Mouse (Mus musculus): Measurements from ENCODE around the gene Celsr3.

Celsr3 gene

GRCm38 (mm10) chr9:108806379-108806778 lies 19.7 kb upstream of the Celsr3 start:
- in situ Hi-C loops (cut with MboI; ENCODE audit: unreplicated experiment in 2 of 2): loop anchor here (5.0 kb wide), 2 partner anchors 49 to 134 kb away; no protein-coding TSS in a partner anchor

- in situ Hi-C loops (cut with MboI; ENCODE audit: unreplicated experiment in 2 of 2): loop anchor here (5.0 kb wide), 2 partner anchors 50 to 135 kb away; no protein-coding TSS in a partner anchor
These were observed 19.3 kb upstream of the Celsr3 start for GRCm38 (mm10) chr9:108806831-108807230.

DNA sequence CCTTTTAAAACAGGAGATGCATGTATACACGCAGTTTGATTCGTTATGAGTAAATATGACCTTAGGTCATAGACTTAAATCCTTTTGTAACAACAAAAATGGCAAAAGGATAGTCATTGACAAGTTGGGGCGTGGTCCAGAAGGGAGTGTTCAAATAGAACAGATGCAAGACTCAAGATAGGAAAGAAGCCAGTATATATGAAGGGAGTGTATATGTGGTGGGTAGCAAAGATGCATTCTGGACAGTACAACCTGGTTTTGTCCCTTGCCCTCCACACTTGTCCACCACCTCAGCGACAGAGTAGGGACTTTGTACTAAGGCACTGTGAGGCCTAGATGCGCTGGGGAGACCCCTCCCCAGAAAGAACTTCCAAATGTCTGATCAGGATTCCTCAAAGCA lies 18.4 kb upstream of the Celsr3 start:
- in situ Hi-C loops (cut with MboI; ENCODE audit: unreplicated experiment in 2 of 2): loop anchor here (5.0 kb wide), 2 partner anchors 50 to 135 kb away; no protein-coding TSS in a partner anchor

DNA sequence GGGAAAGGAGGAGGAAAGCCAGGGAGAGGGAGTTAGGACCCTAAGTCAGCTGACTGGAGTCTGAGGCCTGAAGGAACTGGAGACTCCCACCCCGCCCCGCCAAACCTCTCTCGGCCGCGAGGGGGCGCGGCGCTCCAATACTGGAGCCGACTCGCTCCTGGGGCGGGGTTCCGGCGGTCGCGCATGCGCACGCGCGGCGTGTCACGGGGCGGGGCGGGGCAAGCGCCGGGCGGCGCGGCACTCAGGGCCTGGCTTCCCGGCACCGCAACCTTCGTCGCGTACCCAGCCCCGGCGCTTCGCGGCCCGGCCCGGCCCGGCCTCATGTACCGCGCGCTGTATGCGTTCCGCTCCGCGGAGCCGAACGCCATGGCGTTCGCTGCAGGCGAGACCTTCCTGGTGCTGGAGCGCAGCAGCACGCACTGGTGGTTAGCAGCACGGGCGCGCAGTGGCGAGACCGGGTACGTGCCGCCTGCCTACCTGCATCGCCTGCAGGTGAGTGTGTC lies 17.9 kb upstream of the Celsr3 start, which contains the start of gene Nckipsd:
Gene Nckipsd, plus strand, starts transcription at position 206 of the 503 bp plus-strand sequence.
- in situ Hi-C loops (cut with MboI; ENCODE audit: unreplicated experiment in 2 of 2): loop anchor here (5.0 kb wide), 2 partner anchors 51 to 136 kb away; no protein-coding TSS in a partner anchor

DNA sequence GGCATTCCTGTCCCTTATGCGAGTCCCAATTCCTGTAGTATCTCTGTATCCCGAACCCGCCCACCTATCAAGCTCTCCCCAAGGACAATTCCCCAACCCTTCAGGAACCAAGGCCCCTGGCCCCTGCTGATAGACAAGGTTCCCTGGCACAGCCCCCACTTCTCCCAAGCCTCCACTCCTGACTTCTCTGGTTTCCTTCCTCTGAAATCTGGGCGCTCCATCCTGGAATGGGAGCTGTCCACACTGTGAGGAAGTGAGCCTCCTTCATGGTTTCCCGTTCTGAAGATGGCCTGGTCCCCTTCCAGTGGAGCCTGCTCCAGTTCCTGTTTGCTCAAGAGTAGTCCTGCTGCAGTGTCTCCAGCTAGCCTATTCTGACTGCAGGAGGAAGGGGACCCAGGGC lies 16.9 kb upstream of the Celsr3 start:
- in situ Hi-C loops (cut with MboI; ENCODE audit: unreplicated experiment in 2 of 2): loop anchor here (5.0 kb wide), 2 partner anchors 52 to 137 kb away; no protein-coding TSS in a partner anchor

DNA sequence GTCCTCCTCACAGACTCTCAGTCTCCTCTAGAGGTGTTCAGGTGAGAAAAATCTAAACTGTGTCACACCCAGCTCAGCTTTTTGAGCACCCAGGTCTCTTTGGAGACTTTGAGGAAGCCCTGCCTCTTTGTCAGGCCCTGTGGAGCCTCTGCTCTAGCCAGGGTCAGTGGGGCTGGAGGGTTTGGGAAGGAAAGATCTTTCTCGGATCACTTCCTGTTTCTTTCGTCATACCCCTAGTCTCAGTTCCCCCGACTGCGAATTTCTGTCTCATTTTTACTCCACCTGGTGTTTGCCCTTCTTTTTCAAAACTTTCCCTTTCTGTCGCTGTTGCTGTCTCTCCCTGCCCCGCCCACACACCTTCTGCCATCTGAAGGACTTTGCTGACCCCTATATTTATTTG lies 16.4 kb upstream of the Celsr3 start:
- in situ Hi-C loops (cut with MboI; ENCODE audit: unreplicated experiment in 2 of 2): loop anchor here (5.0 kb wide), 2 partner anchors 52 to 137 kb away; no protein-coding TSS in a partner anchor

DNA sequence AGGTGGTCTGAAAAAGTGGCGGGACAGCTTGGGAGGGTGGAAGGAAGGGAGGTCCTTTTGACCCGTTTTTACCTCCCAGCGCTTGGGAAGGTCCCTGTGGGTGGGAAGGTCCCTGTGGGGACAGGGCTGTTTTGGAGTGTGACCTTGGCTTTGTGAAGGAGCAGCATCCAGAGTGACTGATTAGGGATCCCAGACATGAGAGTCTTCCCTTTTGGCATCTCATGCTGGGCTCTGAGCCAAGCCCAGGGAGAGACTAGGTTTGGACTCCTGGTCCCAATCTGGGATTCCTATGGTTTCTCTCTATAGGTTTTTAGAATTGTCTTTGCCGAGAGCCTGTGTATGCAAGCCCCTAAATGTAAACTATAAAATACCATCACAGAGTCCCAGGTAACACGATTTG lies 15.6 kb upstream of the Celsr3 start:
- in situ Hi-C loops (cut with MboI; ENCODE audit: unreplicated experiment in 2 of 2): loop anchor here in 1 of 2 experiments (5.0 kb wide), 1 partner anchor 138 kb away; no protein-coding TSS in a partner anchor

- in situ Hi-C loops (cut with MboI; ENCODE audit: unreplicated experiment in 2 of 2): no loop called here
These were observed 10.6 kb upstream of the Celsr3 start for GRCm38 (mm10) chr9:108815557-108815956.

- in situ Hi-C loops (cut with MboI; ENCODE audit: unreplicated experiment in 2 of 2): no loop called here
These were observed 6.6 kb upstream of the Celsr3 start for GRCm38 (mm10) chr9:108819495-108819894.

DNA sequence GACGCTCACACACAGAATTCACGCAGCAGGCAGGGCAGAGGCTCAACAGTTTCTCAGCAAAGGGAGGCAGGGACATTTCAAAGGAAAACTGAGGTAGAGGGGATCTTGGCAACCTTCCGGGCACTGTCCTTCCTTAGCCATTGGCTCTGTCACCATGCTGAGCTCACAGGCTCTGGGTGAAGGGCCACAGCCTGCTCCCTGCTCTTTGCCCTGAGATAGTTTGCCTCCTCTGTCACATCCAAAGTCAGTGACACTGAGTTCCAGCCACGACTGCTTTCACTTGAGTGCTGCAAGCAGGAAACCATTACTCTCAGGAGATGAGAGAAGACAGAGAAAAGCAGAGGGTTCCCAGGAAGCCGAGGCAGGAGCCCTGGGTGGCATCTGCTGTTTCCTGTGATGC lies 6.0 kb upstream of the Celsr3 start:
- in situ Hi-C loops (cut with MboI; ENCODE audit: unreplicated experiment in 2 of 2): loop anchor here in 1 of 2 experiments (5.0 kb wide), 1 partner anchor 63 kb away; no protein-coding TSS in a partner anchor

DNA sequence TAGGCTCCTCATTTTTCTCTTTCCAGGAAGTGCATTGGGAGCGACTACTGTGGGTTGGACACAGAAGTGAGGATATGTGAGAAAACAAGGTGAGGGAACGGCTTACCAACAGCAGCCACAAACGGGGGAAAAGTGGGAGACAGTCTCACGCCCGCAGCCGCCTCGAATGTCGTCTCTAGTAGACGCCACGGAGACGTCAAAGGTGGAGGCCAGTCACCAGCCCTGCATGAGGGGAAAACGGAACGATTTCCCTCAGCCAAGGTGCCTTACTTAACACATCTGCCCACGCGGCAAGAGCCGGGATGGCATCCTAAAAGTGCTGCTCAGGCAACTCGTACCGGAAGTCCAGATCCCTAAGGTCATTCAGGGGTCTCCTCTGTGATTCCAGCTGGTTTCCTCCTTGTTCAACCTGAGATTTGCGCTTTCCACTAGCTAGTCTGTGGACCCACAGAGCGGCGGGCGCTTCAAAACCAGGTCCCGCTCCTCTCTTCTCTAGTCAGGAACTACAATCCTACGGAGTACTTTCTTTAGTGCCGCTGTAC lies 1.9 kb upstream of the Celsr3 start:
- in situ Hi-C loops (cut with MboI; ENCODE audit: unreplicated experiment in 2 of 2): loop anchor here in 1 of 2 experiments (5.0 kb wide), 1 partner anchor 67 kb away; no protein-coding TSS in a partner anchor

DNA sequence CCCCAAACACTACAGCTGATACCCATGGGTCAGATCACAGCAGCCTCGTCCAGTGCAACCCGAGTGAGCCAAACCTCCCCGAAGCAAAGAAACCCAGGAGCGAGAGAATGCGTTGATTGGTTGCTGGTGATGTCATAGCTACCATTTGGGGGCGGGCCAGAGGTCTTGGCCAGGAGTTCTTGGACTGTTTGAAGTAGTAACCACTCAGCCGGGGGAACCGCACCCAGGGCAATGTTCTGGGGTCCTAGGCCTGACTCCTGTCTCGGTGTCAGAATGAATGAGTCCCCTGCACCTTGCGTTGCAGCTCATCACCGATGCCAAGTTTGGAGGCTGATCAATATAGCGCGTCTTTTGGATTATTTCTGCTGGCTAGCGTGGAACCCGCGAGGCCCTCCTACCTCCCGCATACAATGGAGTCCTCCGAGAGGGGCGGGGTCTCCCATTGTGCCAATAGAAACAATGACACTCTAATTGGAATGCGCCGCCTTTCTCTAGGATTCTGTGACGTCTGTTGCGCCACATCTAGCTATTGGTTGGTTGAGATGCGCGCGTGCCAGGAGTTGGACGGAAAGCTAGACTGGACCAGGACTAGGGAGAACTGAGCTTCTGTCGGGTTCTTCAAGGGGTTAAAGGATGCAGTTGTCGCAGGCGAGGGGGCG lies 1.2 kb upstream of the Celsr3 start:
- in situ Hi-C loops (cut with MboI; ENCODE audit: unreplicated experiment in 2 of 2): loop anchor here in 1 of 2 experiments (5.0 kb wide), 1 partner anchor 68 kb away; no protein-coding TSS in a partner anchor

DNA sequence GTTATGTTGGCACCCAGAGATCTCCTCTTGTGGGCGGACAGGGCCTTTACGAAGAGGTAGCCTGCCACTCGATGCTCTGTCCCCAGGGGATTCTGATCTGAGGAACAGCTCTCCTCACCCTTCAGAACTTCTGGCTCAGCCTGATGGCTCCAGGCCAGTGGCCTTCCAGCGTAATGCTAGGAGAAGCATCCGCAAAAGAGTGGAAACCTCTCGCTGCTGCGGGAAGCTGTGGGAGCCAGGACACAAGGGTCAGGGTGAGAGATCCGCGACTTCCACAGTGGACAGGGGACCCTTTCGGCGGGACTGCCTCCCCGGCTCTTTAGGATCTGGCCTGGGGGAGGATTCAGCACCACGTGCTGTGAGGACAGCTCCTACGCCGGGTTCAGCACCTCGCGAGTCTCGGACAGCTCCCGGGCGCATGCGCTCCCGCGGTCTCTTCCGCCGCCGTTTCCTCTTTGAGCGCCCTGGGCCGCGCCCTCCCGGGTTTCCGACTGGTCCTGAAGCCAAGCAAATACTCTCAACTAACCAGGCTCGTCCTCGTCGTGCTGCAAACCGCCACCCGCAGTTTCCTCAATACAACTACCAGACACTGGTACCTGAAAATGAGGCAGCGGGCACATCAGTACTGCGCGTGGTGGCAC lies 700 bp downstream of the Celsr3 start:
- in situ Hi-C loops (cut with MboI; ENCODE audit: unreplicated experiment in 2 of 2): no loop called here

DNA sequence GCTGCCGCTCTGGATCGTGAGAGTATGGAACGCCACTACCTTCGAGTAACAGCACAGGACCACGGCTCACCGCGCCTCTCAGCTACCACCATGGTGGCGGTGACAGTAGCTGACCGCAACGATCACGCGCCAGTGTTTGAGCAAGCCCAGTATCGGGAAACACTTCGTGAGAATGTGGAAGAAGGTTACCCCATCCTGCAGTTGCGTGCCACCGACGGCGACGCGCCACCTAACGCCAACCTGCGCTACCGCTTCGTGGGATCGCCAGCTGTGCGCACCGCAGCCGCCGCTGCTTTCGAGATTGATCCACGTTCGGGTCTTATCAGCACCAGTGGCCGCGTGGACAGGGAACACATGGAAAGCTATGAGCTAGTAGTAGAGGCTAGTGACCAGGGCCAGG lies 1.3 kb downstream of the Celsr3 start:
- in situ Hi-C loops (cut with MboI; ENCODE audit: unreplicated experiment in 2 of 2): no loop called here

DNA sequence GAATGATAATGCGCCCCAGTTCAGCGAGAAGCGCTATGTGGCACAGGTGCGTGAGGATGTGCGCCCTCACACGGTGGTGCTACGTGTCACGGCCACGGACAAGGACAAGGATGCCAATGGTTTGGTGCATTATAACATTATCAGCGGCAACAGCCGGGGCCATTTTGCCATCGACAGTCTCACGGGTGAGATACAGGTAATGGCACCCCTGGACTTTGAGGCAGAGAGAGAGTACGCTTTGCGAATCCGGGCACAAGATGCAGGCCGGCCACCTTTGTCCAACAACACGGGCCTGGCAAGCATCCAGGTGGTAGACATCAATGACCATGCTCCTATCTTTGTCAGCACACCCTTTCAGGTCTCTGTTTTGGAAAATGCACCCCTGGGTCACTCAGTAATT lies 1.8 kb downstream of the Celsr3 start:
- in situ Hi-C loops (cut with MboI; ENCODE audit: unreplicated experiment in 2 of 2): no loop called here

GRCm38 (mm10) chr9:108831637-108832036 lies 5.5 kb downstream of the Celsr3 start:
- in situ Hi-C loops (cut with MboI; ENCODE audit: unreplicated experiment in 2 of 2): no loop called here

DNA sequence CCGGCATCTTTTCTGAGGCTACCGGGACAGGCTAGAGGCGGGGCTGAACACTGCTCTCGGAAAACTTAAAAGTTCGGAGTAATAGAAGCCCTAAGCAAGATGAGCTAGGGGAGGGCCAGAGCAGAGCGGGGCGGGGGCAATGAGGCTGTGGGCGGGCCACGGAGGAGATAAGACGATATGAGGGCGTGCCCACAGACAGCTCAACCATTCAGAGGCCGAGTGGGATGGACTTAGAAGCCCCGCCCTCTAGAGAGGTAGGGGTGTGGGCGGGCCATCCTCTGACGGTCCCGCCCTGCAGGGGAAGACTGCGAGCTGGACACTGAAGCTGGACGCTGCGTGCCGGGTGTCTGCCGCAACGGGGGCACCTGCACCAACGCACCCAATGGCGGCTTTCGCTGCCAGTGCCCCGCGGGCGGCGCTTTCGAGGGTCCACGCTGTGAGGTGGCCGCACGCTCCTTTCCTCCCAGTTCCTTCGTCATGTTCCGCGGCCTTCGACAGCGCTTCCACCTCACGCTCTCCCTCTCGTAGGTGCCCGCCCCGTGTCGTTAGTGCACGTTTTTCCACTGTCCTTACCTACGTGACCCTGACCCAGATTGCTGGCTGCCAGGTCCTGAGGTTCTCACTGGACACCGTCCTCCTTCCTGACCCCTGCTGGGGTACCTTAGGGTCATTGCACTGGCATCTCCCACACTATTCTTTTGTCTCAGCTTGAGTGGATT lies 6.4 kb downstream of the Celsr3 start:
- in situ Hi-C loops (cut with MboI; ENCODE audit: unreplicated experiment in 2 of 2): no loop called here

DNA sequence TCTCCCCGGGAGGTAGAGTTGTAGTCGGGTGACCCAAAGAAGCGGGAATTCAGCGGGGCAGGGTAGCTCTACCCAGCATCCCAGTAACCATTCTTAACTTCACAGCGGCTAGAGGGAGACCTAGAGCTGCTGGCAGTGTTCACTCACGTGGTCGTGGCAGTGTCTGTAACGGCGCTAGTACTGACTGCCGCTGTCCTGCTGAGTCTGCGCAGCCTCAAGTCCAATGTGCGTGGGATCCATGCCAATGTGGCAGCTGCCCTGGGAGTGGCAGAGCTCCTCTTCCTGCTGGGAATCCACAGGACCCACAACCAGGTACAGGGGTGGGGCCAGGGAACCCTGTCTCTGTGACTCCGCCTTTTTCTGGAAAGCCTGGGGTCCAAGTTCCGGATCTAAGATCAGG lies 16.9 kb downstream of the Celsr3 start:
- in situ Hi-C loops (cut with MboI; ENCODE audit: unreplicated experiment in 2 of 2): no loop called here

GRCm38 (mm10) chr9:108845390-108845789 lies 19.3 kb downstream of the Celsr3 start:
- in situ Hi-C loops (cut with MboI; ENCODE audit: unreplicated experiment in 2 of 2): no loop called here

DNA sequence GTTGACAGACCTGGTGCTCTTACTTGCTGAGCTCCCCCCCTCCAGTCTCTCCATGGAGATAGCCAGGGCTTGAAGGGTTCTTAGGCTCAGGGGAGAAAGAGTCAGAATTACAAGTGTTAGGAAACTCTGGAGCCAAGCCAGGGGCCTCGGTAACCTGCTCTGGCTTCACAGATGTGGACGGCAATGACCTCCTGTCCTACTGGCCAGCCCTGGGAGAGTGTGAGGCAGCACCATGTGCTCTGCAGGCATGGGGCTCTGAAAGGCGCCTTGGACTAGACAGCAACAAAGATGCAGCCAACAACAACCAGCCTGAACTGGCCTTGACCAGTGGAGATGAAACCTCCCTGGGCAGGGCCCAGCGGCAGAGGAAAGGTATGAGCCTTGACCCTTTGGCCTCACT lies 21.3 kb downstream of the Celsr3 start:
- in situ Hi-C loops (cut with MboI; ENCODE audit: unreplicated experiment in 2 of 2): no loop called here
